Mouse (Mus musculus) ES-Bruce4 (cell line): ENCODE data around the gene Gse1.

Source experiments
- EP300 ChIP-seq: IDR thresholded peaks from 2 replicates; pipeline ENCODE4 v1.6.1; 2011; ENCODE audit warnings: low read depth, low read length; ENCODE audit not compliant: insufficient read depth
- POLR2A ChIP-seq: IDR thresholded peaks from one replicate; pipeline ENCODE4 v1.8.1; 2011; ENCODE audit warnings: low read length; ENCODE audit not compliant: insufficient read depth

DNA sequence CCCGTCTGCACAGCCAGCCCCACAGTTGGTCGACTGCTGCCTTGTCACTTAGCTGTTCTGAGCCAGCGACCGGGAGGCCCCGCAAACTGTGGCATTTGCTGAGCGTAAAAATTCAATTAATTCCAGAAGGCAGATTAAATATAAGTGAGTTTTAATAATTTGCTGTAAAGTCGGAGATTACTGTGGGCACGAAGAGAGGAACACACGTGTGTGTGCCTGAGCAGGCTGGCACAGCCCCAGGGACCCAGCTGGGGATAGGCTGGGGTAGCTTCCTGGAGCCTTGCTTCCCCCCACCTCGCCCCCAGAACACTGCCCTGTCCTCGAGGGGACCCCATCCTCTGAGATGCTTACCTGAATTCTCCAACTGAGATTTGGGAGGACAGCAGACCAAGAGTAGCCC is 284.1 kb downstream of the Gse1 start:
- TF ChIP-seq EP300 (no peak), POLR2A (no peak)
